Mouse (Mus musculus) gastrocnemius, adult 2 months (tissue): ENCODE measurements at regions not wholly inside any gene's neighbourhood (a gene's known extent, or its start where the extent isn't known, plus 50 kb on each side); places are given as distances from the start of the nearest gene placed in this dataset.

Experiments
- DNase-seq: peaks from one replicate; pipeline ENCODE4 v3.0.0; 2022
- H3K27ac ChIP-seq: fragments of 200-600 bp; 2 replicates; pipeline ENCODE4 v1.8.1; 2022; ENCODE audit warnings: mild to moderate bottlenecking
- H3K4me3 ChIP-seq: fragments of 200-600 bp; 2 replicates; pipeline ENCODE4 v1.8.1; 2022; ENCODE audit warnings: mild to moderate bottlenecking, moderate library complexity
- CTCF ChIP-seq: fragments of 200-600 bp; IDR thresholded peaks from 2 replicates; pipeline ENCODE4 v1.8.1; 2022; ENCODE audit warnings: antibody characterized with exemption, mild to moderate bottlenecking, moderate library complexity
- intact Hi-C: fragments of 180-260 bp; cut with DNase I; formaldehyde crosslinking; loops from one replicate; pipeline ENCODE4 v1.15.1; 2025

- no peak overlapping the region for H3K27ac ChIP-seq
- DNase-seq, result no peak
- no peak for TF ChIP-seq CTCF
- H3K4me3 ChIP-seq, result no peak overlapping the region
- intact Hi-C loops, result no loop called here
Measured at GRCm38 (mm10) chr1:190375160-190375880, 204.8 kb upstream of the Prox1 start.

DNA sequence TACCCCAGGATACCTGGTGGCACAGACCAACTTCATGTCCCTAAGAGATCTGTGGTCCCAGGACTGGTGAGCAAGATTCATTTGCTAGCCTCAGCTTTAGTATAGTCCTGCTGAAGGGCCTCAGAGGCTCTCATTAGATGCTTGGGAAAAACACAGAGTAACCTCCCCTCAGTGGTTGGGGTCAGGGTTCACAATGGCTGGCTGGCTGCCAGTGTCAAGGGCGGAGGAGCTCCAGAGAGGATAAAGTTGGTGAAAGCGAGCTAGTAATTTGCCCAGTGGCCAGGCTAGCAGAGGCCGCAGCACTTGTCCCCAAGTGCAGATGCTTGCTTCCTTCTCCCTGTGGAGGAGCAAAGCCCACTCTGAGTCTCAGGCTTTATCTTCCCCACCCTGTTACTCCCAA, 203.8 kb upstream of the Prox1 start:
- TF ChIP-seq CTCF, result no peak
- Histone ChIP-seq H3K4me3 (no peak overlapping the region), H3K27ac (no peak overlapping the region)
- no peak for DNase-seq
- intact Hi-C loops, result no loop called here

GRCm38 (mm10) chr1:190366631-190367030, 196.1 kb upstream of the Prox1 start:
- Histone ChIP-seq H3K4me3 (no peak overlapping the region), H3K27ac (no peak overlapping the region)
- intact Hi-C loops, result no loop called here
- no peak for DNase-seq
- TF ChIP-seq CTCF, result no peak

GRCm38 (mm10) chr1:190365126-190365525, 194.6 kb upstream of the Prox1 start:
- DNase-seq, result no peak

GRCm38 (mm10) chr1:190360661-190361060, 190.1 kb upstream of the Prox1 start:
- no peak for TF ChIP-seq CTCF
- no peak overlapping the region for H3K4me3 ChIP-seq
- DNase-seq, result no peak
- intact Hi-C loops, result no loop called here
- H3K27ac ChIP-seq, result no peak overlapping the region

More at GRCm38 (mm10) chr1:190365126-190365525, 194.6 kb upstream of the Prox1 start:
- no peak overlapping the region for H3K4me3 ChIP-seq
- TF ChIP-seq CTCF, result no peak
- H3K27ac ChIP-seq, result no peak overlapping the region
- intact Hi-C loops, result no loop called here

GRCm38 (mm10) chr1:190357779-190358178, 187.3 kb upstream of the Prox1 start:
- H3K4me3 ChIP-seq, result no peak overlapping the region
- TF ChIP-seq CTCF, result no peak
- intact Hi-C loops, result no loop called here
- H3K27ac ChIP-seq, result no peak overlapping the region
- no peak for DNase-seq

DNA sequence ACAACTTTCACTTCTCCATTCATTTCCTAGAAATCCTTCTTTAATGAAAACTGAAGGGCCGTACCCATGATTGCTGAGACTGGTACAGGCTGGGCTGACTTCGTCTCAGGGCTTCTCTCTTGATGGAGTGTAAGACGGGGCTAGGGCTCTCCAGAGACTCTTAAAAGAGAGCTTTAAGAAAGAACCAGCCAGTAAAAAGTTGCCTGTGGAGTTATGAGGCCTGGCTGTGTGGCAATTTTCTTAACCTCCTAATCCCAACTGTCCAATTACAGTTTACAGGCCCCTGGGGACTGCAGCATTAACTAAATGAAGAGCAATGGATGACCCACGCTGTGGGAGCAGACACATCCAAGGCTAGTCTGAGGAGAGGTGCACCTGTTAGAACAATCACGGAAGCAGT, 177.1 kb upstream of the Prox1 start:
- no peak for TF ChIP-seq CTCF
- intact Hi-C loops, result no loop called here

GRCm38 (mm10) chr1:190340715-190341114, 170.2 kb upstream of the Prox1 start:
- Histone ChIP-seq H3K4me3 (no peak overlapping the region), H3K27ac (no peak overlapping the region)
- TF ChIP-seq CTCF, result no peak
- no peak for DNase-seq
- intact Hi-C loops, result no loop called here

More for the DNA sequence above, 177.1 kb upstream of the Prox1 start:
- H3K4me3 ChIP-seq, result no peak overlapping the region
- DNase-seq, result no peak
- no peak overlapping the region for H3K27ac ChIP-seq

DNA sequence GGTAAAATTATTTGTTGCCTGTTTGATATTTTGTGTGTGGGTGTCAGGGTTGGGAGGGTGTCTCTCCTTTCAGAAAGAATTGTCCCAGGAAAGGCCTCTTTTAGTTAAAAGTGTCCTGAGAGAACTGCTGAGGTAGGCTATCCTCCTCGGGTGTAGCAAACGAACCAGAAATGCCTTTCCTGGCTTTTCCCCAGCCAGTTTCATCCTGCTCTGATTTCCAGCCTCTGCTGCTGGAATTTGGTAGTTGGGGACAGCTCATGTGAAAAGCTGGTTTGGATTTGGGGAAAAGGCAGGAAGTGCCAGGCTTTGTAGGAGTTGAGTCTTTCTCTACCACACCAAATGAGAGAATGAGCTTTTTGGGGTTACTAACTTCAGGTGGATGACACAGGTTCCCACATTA, 164.0 kb upstream of the Prox1 start:
- intact Hi-C loops, result no loop called here
- Histone ChIP-seq H3K27ac (no peak overlapping the region), H3K4me3 (no peak overlapping the region)
- DNase-seq, result no peak
- no peak for TF ChIP-seq CTCF

DNA sequence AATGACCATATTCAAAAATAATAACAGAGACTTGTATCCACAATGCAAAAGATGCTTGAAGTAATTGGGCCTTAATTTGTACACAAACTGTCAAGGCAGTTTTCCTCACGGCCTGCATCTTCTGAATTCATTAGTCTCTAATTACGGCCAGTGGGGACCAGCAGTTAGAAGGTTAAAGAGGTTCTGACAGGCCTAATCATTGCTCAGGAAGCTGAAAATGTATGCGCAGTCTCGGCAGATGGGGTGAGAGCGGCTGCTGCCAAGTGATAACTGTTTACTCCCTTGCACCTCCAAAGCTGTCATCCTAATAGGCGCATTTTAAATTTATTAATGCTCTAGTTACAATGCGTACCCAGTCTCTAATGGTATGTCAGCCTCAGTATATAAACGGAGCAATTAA, 163.5 kb upstream of the Prox1 start:
- intact Hi-C loops, result no loop called here
- Histone ChIP-seq H3K27ac (no peak overlapping the region), H3K4me3 (no peak overlapping the region)
- no peak for DNase-seq
- TF ChIP-seq CTCF, result no peak

GRCm38 (mm10) chr1:190332001-190332400, 161.5 kb upstream of the Prox1 start:
- DNase-seq, result no peak
- intact Hi-C loops, result no loop called here
- H3K27ac ChIP-seq, result no peak overlapping the region
- H3K4me3 ChIP-seq, result no peak overlapping the region
- no peak for TF ChIP-seq CTCF

- Histone ChIP-seq H3K27ac (no peak overlapping the region), H3K4me3 (no peak overlapping the region)
- intact Hi-C loops, result no loop called here
- TF ChIP-seq CTCF, result no peak
- DNase-seq, result no peak
Measured at GRCm38 (mm10) chr1:190324562-190324961, 154.0 kb upstream of the Prox1 start.

DNA sequence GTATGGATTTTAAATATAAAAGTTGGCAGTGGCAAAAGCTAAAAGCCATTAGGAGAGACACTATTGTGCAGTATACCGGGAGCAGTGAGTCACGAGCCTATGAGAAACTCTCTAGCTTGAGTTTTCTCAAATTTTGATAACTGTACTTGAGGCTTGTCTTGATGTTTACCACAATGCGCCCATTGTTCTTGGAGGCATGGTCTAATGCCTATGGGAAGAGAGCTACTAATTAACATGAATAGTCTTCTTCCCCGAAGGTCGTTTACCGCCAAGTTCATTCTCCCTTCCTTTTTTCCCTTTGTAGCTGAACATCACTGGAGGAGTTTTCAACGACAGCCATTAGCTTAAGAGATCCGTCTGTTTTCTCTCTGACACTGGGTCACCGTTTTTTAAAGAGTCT, 153.2 kb upstream of the Prox1 start:
- DNase-seq, result no peak
- Histone ChIP-seq H3K4me3 (no peak overlapping the region), H3K27ac (no peak overlapping the region)
- no peak for TF ChIP-seq CTCF
- intact Hi-C loops, result no loop called here

- no peak for TF ChIP-seq CTCF
- no peak overlapping the region for H3K27ac ChIP-seq
- intact Hi-C loops, result no loop called here
- H3K4me3 ChIP-seq, result no peak overlapping the region
- no peak for DNase-seq
Measured at GRCm38 (mm10) chr1:190316175-190316574, 145.7 kb upstream of the Prox1 start.

- DNase-seq, result no peak
- no peak overlapping the region for H3K27ac ChIP-seq
- intact Hi-C loops, result no loop called here
- TF ChIP-seq CTCF, result no peak
- no peak overlapping the region for H3K4me3 ChIP-seq
Measured at GRCm38 (mm10) chr1:190309831-190310230, 139.3 kb upstream of the Prox1 start.
